Mouse (Mus musculus): ENCODE data around the gene Wnt5b. TPM values are rescaled to one million over a fixed set of nuclear protein-coding genes. Genes with fewer than 3 reads are reported as not detected.
A peak's percentile ranks its signal among the peaks of the same experiment; 100 is the strongest.

Gene Wnt5b
- polyA plus RNA-seq, 1 experiment from 2014 or later, result 6.8 TPM

DNA sequence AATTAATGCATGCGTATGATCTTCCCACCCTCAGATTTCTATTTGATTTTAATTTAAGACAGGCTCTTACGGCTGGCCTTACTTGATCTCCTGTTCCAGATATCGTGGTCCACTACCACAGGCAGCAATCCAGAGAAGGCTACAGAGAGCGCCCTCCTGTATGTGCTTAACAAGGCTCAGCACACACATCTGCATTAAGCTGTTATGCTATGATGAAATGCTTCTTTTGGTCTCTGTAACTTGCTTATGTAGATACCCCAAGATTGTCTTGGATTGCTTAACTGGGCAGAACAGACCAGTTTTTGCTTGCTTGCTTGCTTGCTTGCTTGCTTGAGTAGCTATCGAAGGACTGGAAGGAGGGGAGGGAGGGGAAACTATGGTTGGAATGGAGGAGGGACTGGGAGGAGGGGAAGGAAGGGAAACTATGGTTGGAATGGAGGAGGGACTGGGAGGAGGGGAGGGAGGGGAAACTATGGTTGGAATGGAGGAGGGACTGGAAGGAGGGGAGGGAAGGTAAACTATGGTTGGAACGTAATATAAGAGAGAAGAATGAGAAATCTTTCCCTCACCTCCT lies 112.3 kb downstream of the Wnt5b start:
- no peaks in the 10 kb centered on the region; the same call in 1 of the 2 replicates for H3K36me3 ChIP-seq (ENCODE audit: insufficient read depth)
- no peaks in the 10 kb centered on the region for H3K9me3 ChIP-seq (ENCODE audit: low read depth, low read length)
- no peak overlapping the region for H3K4me3 ChIP-seq (ENCODE audit: low read depth, low read length)
- H3K4me2 ChIP-seq, result no peak overlapping the region
- H3K4me1 ChIP-seq (ENCODE audit: insufficient read depth), result no peaks in the 10 kb centered on the region
- TF ChIP-seq CTCF (IDR thresholded peaks at IDR 0.05; ENCODE audit: low read depth), result no peak
- WGBS, result 68% methylated on average over 6 of the region's 6 CpGs
- H3K9ac ChIP-seq, result no peak overlapping the region
- H3K27me3 ChIP-seq (ENCODE audit: insufficient read depth, low read length), result no peaks in the 10 kb centered on the region
- no peak overlapping the region for H3K27ac ChIP-seq (ENCODE audit: low read depth)
- no peak for ATAC-seq (ENCODE audit: insufficient read depth)
- no peak for DNase-seq

DNA sequence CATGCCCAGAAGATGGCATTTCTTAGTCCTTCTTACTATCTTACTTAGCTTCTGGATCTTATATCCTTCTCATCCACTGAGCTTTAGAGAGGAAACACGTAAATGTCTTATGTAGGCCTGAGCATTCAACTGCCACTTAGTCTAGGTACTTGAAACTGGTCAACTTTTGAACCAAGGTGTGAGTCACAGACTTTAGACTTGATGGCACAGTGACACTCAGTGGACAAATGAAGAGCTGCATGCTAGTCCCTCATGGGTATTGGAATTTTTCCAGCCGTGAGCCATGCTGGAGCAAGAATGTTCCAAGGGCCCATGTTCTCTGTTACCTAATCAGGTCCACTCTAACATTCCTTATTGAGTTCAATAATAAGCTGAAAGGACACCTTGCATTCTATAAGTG lies 113.6 kb downstream of the Wnt5b start:
- H3K4me3 ChIP-seq (ENCODE audit: low read depth, low read length), result no peak overlapping the region
- H3K4me2 ChIP-seq, result no peak overlapping the region
- no peaks in the 10 kb centered on the region; the same call in 1 of the 2 replicates for H3K36me3 ChIP-seq (ENCODE audit: insufficient read depth)
- H3K9ac ChIP-seq, result no peak overlapping the region
- TF ChIP-seq CTCF (IDR thresholded peaks at IDR 0.05; ENCODE audit: low read depth), result peak; percentile 80
- H3K9me3 ChIP-seq (ENCODE audit: low read depth, low read length), result no peaks in the 10 kb centered on the region
- no peaks in the 10 kb centered on the region for H3K27me3 ChIP-seq (ENCODE audit: insufficient read depth, low read length)
- DNase-seq, result peak; percentile 86
- ATAC-seq (ENCODE audit: insufficient read depth), result no peak; the same call in 1 of the 2 replicates
- no peak overlapping the region for H3K27ac ChIP-seq (ENCODE audit: low read depth)
- H3K4me1 ChIP-seq (ENCODE audit: insufficient read depth), result no peaks in the 10 kb centered on the region
- WGBS, result 42% methylated on average over 2 of the region's 2 CpGs

DNA sequence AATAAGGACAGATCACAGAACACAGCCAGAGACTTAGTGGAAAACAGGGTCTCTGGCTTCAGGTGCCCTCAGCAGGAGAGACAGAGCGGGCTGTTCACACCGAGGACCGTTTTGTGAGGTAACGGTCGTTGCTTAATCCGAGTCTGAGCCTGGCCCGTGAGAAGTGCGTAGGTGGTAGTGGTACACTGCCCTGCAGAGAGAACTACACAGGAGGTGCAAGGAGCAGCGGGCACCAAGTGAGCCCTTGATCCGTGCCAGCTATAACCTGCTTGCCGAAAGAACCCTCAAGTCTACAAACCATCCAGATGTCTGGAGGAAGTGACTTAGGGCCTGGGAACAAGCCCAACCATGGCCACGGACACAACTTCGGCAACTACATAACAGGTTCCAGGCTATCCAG lies 114.8 kb downstream of the Wnt5b start:
- H3K4me2 ChIP-seq, result no peak overlapping the region

DNA sequence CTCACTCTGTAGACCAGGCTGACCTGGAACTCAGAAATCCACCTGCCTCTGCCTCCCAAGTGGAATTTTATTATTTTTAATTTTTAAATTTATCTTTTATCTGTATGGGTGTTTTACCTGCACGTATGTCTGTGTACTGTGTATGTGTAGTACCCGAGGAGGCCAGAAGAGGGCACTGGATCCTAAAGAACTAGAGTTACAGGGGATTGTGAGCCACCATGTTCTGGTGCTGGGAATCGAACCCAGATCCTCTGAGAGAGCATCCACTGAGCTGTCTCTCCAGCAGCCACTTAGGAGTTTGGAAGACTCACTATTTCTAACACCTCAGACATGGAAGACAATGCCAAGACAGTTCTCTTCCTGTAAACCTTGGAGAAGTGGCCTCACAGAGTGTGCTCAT lies 115.5 kb downstream of the Wnt5b start:
- WGBS, result 86% methylated on average over 3 of the region's 3 CpGs
- TF ChIP-seq CTCF (IDR thresholded peaks at IDR 0.05; ENCODE audit: low read depth), result peak; percentile 37; the same call in 1 of the 2 replicates
- H3K27ac ChIP-seq (ENCODE audit: low read depth), result no peak overlapping the region

More for the DNA sequence above, 114.8 kb downstream of the Wnt5b start:
- 95% methylated on average over 13 of the region's 13 CpGs for WGBS
- H3K27ac ChIP-seq (ENCODE audit: low read depth), result no peak overlapping the region
- no peaks in the 10 kb centered on the region for H3K9me3 ChIP-seq (ENCODE audit: low read depth, low read length)
- no peak for DNase-seq
- no peak for TF ChIP-seq CTCF (IDR thresholded peaks at IDR 0.05; ENCODE audit: low read depth)
- H3K27me3 ChIP-seq (ENCODE audit: insufficient read depth, low read length), result no peaks in the 10 kb centered on the region
- H3K4me3 ChIP-seq (ENCODE audit: low read depth, low read length), result no peak overlapping the region
- no peaks in the 10 kb centered on the region for H3K4me1 ChIP-seq (ENCODE audit: insufficient read depth)
- H3K9ac ChIP-seq, result no peak overlapping the region
- H3K36me3 ChIP-seq (ENCODE audit: insufficient read depth), result no peaks in the 10 kb centered on the region; the same call in 1 of the 2 replicates
- no peak for ATAC-seq (ENCODE audit: insufficient read depth)

DNA sequence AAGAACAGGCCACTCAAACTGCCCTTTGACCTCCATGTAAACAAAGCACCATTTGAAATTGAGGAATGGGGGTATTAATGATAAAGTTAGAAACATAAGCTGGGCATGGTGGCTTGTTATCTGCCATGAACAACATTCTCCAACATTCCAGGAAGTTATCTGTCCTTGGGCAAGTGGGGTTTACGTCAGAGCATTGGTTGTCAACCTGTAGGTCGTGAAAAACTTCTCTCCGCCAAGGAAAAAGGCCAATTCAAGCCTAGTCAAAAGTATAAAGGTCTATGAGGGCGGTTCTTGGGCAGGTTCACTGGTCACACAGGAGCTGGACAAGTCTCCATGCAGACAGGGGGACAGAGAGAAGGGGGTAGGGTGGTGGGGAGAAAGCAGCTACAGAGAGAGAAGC lies 123.1 kb downstream of the Wnt5b start:
- H3K27me3 ChIP-seq (ENCODE audit: insufficient read depth, low read length), result no peaks in the 10 kb centered on the region
- no peak for DNase-seq
- H3K36me3 ChIP-seq (ENCODE audit: insufficient read depth), result no peaks in the 10 kb centered on the region
- TF ChIP-seq CTCF (IDR thresholded peaks at IDR 0.05; ENCODE audit: low read depth), result no peak
- no peaks in the 10 kb centered on the region for H3K9me3 ChIP-seq (ENCODE audit: low read depth, low read length)
- ATAC-seq (ENCODE audit: insufficient read depth), result no peak
- H3K9ac ChIP-seq, result no peak overlapping the region
- H3K4me3 ChIP-seq (ENCODE audit: low read depth, low read length), result no peak overlapping the region
- 62% methylated on average over 4 of the region's 4 CpGs for WGBS
- no peak overlapping the region for H3K27ac ChIP-seq (ENCODE audit: low read depth)
- no peaks in the 10 kb centered on the region for H3K4me1 ChIP-seq (ENCODE audit: insufficient read depth)
- H3K4me2 ChIP-seq, result no peak overlapping the region

More for the DNA sequence above, 115.5 kb downstream of the Wnt5b start:
- no peak overlapping the region for H3K9ac ChIP-seq
- DNase-seq (peak; percentile 28), ATAC-seq (ENCODE audit: insufficient read depth) (no peak)
- no peak overlapping the region for H3K4me2 ChIP-seq
- no peaks in the 10 kb centered on the region for H3K4me1 ChIP-seq (ENCODE audit: insufficient read depth)
- H3K9me3 ChIP-seq (ENCODE audit: low read depth, low read length), result no peaks in the 10 kb centered on the region
- H3K4me3 ChIP-seq (ENCODE audit: low read depth, low read length), result no peak overlapping the region
- H3K27me3 ChIP-seq (ENCODE audit: insufficient read depth, low read length), result no peaks in the 10 kb centered on the region
- H3K36me3 ChIP-seq (ENCODE audit: insufficient read depth), result no peaks in the 10 kb centered on the region; the same call in 1 of the 2 replicates

DNA sequence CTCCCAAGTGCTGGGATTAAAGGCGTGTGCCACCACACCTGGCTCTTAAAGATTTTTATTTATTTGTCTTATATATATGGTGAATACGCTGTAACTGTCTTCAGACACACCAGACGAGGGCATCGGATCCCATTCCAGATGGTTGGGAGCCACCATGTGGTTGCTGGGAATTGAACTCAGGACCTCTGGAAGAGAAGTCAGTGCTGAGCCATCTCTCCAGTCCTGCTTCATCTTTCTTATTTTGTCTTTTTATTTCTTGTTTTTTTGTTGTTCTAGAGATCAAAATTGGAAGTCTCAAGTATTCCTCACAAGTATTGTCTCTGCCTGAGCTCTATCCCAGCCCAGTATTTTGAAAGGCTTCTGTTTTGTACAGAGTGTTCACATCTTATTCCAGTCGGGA lies 123.8 kb downstream of the Wnt5b start:
- no peak for TF ChIP-seq CTCF (IDR thresholded peaks at IDR 0.05; ENCODE audit: low read depth)
- DNase-seq, result no peak
- Histone ChIP-seq H3K9ac (no peak overlapping the region), H3K9me3 (ENCODE audit: low read depth, low read length) (no peaks in the 10 kb centered on the region), H3K27ac (ENCODE audit: low read depth) (no peak overlapping the region), H3K4me3 (ENCODE audit: low read depth, low read length) (no peak overlapping the region), H3K4me1 (ENCODE audit: insufficient read depth) (no peaks in the 10 kb centered on the region), H3K4me2 (no peak overlapping the region), H3K36me3 (ENCODE audit: insufficient read depth) (no peaks in the 10 kb centered on the region), H3K27me3 (ENCODE audit: insufficient read depth, low read length) (no peaks in the 10 kb centered on the region)
- no peak for ATAC-seq (ENCODE audit: insufficient read depth)
- WGBS, result 83% methylated on average over 5 of the region's 5 CpGs

DNA sequence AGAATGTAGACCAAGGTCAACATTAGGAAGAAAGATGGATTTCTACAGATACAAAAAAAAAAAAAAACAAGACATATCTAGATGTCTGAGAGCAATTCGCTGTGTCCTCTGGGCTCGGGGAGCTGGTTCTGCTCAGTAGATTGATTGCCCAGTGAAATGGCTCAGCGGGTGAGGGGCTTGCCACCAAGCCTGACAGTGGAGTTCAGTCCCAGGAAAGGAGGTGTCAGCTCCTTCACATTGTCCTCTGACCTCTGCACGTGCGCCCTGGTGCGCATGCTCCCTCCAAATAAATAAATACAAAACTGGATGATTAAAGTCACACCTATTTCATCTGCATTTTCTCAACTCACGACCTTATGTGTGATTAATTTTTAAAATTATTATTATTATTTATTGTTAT lies 124.7 kb downstream of the Wnt5b start:
- ATAC-seq (ENCODE audit: insufficient read depth) (no peak), DNase-seq (no peak)
- no peak overlapping the region for H3K4me2 ChIP-seq
- H3K4me3 ChIP-seq (ENCODE audit: low read depth, low read length), result no peak overlapping the region
- no peaks in the 10 kb centered on the region for H3K4me1 ChIP-seq (ENCODE audit: insufficient read depth)
- peak overlapping the region; percentile 52 for H3K27ac ChIP-seq (ENCODE audit: low read depth)
- H3K9ac ChIP-seq, result no peak overlapping the region
- 53% methylated on average over 7 of the region's 7 CpGs for WGBS
- no peaks in the 10 kb centered on the region for H3K27me3 ChIP-seq (ENCODE audit: insufficient read depth, low read length)
- no peaks in the 10 kb centered on the region for H3K36me3 ChIP-seq (ENCODE audit: insufficient read depth)
- H3K9me3 ChIP-seq (ENCODE audit: low read depth, low read length), result no peaks in the 10 kb centered on the region
- TF ChIP-seq CTCF (IDR thresholded peaks at IDR 0.05; ENCODE audit: low read depth), result no peak

Data from lung, embryonic 14.5 days (tissue).